Mouse (Mus musculus) activated CD4-positive, CD25-positive, alpha-beta regulatory T cell, adult 4 months (primary cell): ENCODE data around the gene Mptx2. TPM values are rescaled to one million over a fixed set of nuclear protein-coding genes. Genes with fewer than 3 reads are reported as not detected.
"Not testable (repeated sequence)": the region's sequence is repeated elsewhere in the genome, so short reads cannot be mapped to it uniquely, and the experiment has no call there.

Experiments used
- ATAC-seq: one replicate; pipeline ENCODE4 v1.8.0; 2017
- polyA plus RNA-seq, 2 experiments: library from polyadenylated mRNA; unstranded; fragments of 100-300 nt; shearing (Covaris generic); gene quantifications; one replicate each; pipeline ENCODE4 v1.2.1; 2017

Gene Mptx2
- polyA plus RNA-seq = not detected

DNA sequence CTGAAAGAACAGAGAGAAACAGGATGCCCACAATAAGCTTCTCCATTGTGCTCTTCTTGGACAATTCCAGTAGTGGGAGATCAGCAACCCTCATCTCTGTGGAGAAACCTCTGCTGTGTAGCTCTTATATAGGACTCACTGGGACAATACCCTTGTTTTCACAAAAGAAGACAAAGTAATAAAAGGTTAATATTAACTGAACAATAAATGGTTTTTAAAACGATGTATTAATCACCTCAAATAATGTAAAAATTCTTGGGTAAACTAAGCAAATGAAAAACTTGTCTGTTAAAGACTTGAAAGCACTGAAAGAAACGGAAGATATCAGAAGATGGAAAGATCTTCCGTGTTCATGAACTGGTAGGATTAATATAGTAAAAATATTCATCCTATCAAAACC lies at the start of gene Mptx2:
Gene Mptx2 (minus strand): TSS at position 101 of the 400 bp plus-strand sequence.
- no peak for ATAC-seq

DNA sequence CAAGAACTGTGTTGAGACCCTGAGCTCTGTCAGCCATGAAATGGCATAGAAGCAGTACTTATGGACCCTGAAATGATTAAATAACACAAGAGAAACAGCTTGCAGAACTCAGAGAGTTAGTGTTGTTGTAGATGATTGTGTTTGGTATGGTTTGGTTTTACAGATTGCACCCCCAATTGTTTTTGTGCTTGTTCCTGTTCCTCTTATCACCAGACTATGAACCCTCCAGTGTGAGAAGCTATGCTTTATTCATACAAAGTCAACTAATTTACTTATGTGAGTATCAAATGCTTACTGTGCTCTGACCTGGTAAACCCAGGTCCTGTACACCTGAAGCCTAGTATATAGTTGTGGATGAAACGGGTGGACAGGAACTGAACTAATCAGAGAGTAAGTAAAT lies 49.0 kb upstream of the Mptx2 start:
- ATAC-seq = no peak

DNA sequence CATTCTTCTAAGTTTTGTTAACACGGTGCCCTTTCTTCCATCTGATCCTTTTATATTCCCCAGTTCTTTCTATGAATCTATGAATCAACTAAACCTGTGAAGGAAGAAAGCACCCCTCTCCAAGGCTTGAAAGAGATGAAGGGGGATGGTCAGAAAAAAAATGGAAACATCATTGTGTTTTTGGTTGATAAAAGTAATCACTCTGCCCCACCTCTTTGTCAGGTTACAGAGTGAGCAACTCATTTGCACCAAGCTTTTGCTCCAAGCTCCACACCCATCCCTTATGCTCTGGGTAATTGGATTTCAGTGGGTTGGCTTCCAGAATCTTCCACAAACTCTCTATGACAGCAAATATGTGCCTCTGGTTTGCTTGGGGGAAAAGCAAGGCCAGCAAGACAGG lies 47.8 kb upstream of the Mptx2 start:
- ATAC-seq = no peak

DNA sequence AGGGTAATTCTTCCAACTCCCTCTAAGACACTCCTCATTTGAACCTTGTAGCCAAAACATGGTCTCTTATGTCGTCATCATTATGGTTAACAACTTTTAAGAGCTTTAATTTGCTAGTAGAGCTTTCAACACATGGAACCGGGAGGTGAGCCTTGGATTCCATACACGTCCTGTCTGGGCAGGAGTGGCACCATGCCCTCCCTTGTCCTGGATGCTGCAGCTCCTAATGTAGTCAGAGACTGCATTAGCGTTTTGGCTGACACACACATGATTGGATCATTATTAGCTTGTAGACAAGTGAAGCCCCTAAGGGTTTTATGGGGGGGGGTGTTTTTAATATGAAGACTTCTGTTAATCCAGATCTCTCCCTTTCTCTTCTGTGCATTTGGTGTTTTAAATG lies 47.4 kb upstream of the Mptx2 start:
- no peak for ATAC-seq

- ATAC-seq = no peak
Observed at GRCm38 (mm10) chr1:173323839-173324585, 46.4 kb upstream of the Mptx2 start.

GRCm38 (mm10) chr1:173322249-173322627 lies 44.7 kb upstream of the Mptx2 start:
- ATAC-seq = no peak

DNA sequence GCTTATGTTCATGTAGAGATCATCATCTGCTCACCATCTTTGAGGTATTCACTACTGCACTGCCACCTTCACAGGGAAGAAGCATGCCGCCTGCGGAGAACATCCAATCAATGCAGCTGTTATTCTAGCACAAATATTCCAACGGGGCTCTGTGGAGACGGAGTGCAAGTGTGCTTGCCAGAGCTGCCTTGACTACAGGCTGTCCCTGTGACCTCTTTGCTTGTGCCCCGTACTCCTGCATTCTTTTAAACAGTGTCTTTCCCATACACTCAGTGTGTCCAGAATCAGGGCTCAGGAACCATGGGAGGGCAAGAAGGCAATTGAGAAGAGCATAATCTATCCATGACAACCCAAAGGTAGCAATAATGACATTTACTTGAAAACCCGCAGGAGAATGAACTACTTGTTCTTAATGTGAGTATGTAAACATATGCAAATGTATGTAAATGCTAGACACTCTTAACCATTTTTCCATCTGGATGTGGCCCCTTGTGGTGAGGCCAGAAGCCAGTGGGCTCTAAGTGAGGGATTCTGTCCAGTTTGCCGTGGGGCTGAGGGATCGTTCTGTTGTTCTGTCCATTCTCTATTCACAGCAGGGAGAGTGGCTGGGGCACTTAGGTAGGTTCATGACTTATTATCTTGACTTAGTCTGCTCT lies 44.1 kb upstream of the Mptx2 start:
- no peak for ATAC-seq

DNA sequence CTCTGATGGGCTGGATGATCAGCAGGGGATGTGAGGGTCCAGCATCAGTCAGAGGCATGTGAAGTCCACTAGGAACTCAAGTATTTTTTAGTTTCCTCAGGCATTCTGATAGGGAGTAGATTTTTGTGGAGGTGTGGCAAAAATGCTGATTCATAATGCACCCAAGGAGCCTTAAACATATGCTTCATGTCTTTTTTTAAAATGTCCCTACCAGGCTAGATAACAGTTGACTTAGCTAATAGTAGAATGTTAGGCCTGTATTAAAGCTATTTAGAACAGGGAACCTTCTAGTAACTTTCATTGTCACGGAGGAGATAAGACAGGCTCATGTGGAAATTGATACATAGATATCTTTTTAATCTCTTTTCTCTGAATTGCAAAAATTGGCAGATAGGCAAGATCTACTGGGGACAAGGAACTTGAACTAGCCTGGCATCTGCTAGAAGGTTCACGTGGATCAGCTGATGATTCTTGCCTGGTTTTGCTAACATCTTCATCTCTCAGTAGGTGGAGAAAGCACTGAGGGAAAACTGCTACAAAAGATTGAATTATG lies 40.4 kb upstream of the Mptx2 start:
- no peak for ATAC-seq

DNA sequence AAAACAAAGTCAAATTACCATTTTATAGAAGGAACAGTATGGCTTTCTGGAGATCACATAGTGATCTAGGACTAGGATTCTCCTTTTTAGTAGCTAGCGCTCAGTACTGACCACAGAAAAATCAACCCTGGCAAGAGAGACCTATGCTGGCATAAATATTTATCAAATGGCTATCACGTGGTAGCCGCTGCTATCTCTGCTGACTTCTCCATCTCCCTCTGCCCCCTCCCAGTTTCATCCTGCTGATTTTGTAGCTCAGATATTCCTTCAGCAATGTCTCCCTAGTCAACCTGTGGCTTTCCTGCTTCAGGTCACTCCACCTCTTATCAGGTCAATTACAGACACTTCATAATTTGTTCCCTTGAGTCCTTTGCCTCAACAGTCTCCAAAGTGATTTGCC lies 38.1 kb upstream of the Mptx2 start:
- ATAC-seq = no peak

GRCm38 (mm10) chr1:173313535-173314050 lies 36.0 kb upstream of the Mptx2 start:
- not testable (repeated sequence) for ATAC-seq

GRCm38 (mm10) chr1:173302795-173303194 lies 25.2 kb upstream of the Mptx2 start:
- ATAC-seq = not testable (repeated sequence)

- ATAC-seq = no peak
Observed at GRCm38 (mm10) chr1:173265701-173266100, 11.9 kb downstream of the Mptx2 start, which contains the start of gene Olfr418. Olfr418 (plus strand) TSS chr1:173266001.

- no peak for ATAC-seq
Observed at GRCm38 (mm10) chr1:173249888-173250287, 27.7 kb downstream of the Mptx2 start.

GRCm38 (mm10) chr1:173237004-173237403 lies 40.6 kb downstream of the Mptx2 start:
- ATAC-seq = not testable (repeated sequence)

DNA sequence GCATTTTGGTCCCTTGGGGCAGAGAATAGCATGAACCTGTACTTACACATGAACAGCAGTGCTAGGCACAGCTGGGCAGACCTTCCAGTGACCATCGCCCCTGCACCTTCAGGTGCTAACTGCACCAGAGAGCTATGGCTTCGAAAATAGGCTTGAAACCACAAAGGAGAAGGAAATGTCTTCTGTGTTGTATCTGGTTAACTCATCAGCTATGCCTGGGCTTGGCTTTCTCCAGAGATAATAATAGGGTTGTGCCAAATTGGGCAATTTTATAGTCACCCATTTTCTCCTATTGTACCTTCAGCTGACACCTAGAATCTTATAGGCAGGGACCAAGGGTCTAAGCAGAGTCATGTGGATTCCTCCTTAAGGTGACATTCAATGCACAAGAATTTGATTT lies 50.5 kb downstream of the Mptx2 start, which contains the start of gene Fcer1a:
Gene Fcer1a (minus strand): TSS at position 134 of the 400 bp plus-strand sequence.
- ATAC-seq = no peak

Other genes starting within 250 kb of the Mptx2 start
- gene Olfr1408, start 140.4 kb downstream of the Mptx2 start, polyA plus RNA-seq = under 1 TPM in 1 of 2 experiments, not detected in 1; 0.42 TPM
- not detected for gene Olfr1406, start 87.1 kb downstream of the Mptx2 start, polyA plus RNA-seq
- not detected for gene Olfr218, start 80.0 kb downstream of the Mptx2 start, polyA plus RNA-seq
- not detected for gene Olfr1404, start 65.4 kb downstream of the Mptx2 start, polyA plus RNA-seq
- not detected for gene Fcer1a, start 50.6 kb downstream of the Mptx2 start, polyA plus RNA-seq
- not detected for gene Olfr418, start 11.8 kb downstream of the Mptx2 start, polyA plus RNA-seq
- not detected for gene Ackr1, start 56.0 kb upstream of the Mptx2 start, polyA plus RNA-seq
- gene Aim2, start 73.1 kb upstream of the Mptx2 start, polyA plus RNA-seq = 10 to 100 TPM; 40.0 to 50.8 TPM
- gene Cadm3, start 89.9 kb upstream of the Mptx2 start, polyA plus RNA-seq = not detected
- 10 to 100 TPM; 70.9 to 95.8 TPM for gene Ifi206, start 213.3 kb upstream of the Mptx2 start, polyA plus RNA-seq